8 mouse cellular contexts compared by ENCODE assay signal in the genomic region with DNA sequence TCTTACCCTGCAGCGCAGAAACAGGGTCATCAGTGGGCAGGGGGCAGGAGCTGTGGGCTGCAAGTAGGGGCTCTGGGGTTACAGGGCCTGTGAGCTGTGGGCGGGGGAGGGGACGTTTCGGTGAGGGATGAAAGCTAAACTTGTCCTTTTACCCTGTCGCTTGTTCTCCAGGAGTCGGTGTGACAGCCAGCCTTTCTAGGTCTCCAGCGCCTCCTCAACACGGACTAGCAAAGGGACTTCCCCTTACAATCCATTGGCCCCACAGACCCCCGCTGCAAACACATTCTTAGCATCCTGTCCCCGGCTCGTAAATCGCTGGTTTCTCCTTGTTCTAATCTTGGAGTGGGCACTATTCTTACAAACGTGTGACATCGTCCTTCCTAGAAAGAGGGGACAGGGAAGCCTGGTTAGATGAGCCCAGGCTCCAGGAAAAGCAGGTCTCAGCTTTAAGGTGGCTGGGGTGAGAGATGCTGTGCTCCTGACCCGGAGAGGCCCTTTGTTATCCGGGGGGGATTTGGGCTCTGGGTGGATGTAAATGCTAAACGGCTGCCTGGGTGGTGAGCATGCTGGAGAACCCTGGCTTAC. TPM values are rescaled to one million over a fixed set of nuclear protein-coding genes. Genes with fewer than 3 reads are reported as not detected.
DNase-seq lines count a peak whose midpoint lies in the region; ATAC-seq and TF ChIP-seq lines count a peak whose summit lies in the region.

No protein-coding gene starts in this region.

- WGBS in lung, embryonic 14.5 days, result 5% methylated on average over 17 of the region's 17 CpGs
- 4% methylated on average over 17 of the region's 17 CpGs for WGBS in forebrain, embryonic 15.5 days
- 2% methylated on average over 17 of the region's 17 CpGs for WGBS in kidney, embryonic 15.5 days
- WGBS in midbrain, embryonic 12.5 days, result 3% methylated on average over 17 of the region's 17 CpGs

- peak overlapping the region; percentile 44 for H3K9ac ChIP-seq in lung, embryonic 14.5 days
- peak overlapping the region; percentile 28 for H3K9ac ChIP-seq in forebrain, embryonic 15.5 days (replicated peaks)
- peak overlapping the region; percentile 38 for H3K9ac ChIP-seq in kidney, embryonic 15.5 days
- H3K9ac ChIP-seq in midbrain, embryonic 12.5 days (replicated peaks), result peak overlapping the region; percentile 51; the same call in 1 of the 2 replicates

- no peaks in the 10 kb centered on the region for H3K36me3 ChIP-seq in lung, embryonic 14.5 days (ENCODE audit: insufficient read depth)
- H3K36me3 ChIP-seq in forebrain, embryonic 15.5 days, result no peaks in the 10 kb centered on the region
- no peaks in the 10 kb centered on the region for H3K36me3 ChIP-seq in kidney, embryonic 15.5 days
- no peaks in the 10 kb centered on the region for H3K36me3 ChIP-seq in midbrain, embryonic 12.5 days

- TF ChIP-seq POLR2A in brain, embryonic 14.5 days (IDR thresholded peaks at IDR 0.05; ENCODE audit: borderline replicate concordance, extremely low read depth, insufficient read depth, insufficient read length, poor library complexity, severe bottlenecking), result no peak

- H3K9me3 ChIP-seq in lung, embryonic 14.5 days (ENCODE audit: low read depth, low read length), result no peaks in the 10 kb centered on the region
- H3K9me3 ChIP-seq in forebrain, embryonic 15.5 days, result no peaks in the 10 kb centered on the region
- no peaks in the 10 kb centered on the region for H3K9me3 ChIP-seq in kidney, embryonic 15.5 days (replicated peaks)
- no peaks in the 10 kb centered on the region for H3K9me3 ChIP-seq in midbrain, embryonic 12.5 days

- H3K4me1 ChIP-seq in lung, embryonic 14.5 days (ENCODE audit: insufficient read depth), result peaks cover 45% of the 10 kb centered on the region
- peaks cover 56% of the 10 kb centered on the region for H3K4me1 ChIP-seq in forebrain, embryonic 15.5 days
- peaks cover 92% of the 10 kb centered on the region for H3K4me1 ChIP-seq in kidney, embryonic 15.5 days
- H3K4me1 ChIP-seq in midbrain, embryonic 12.5 days, result peaks cover 50% of the 10 kb centered on the region

- peak; percentile 76 for DNase-seq in lung, embryonic 14.5 days
- DNase-seq in lung, postnatal 14 days, result no peak
- peak; percentile 50 for DNase-seq in brain, embryonic 14.5 days (ENCODE audit: low read depth)
- peak; percentile 57 for DNase-seq in thymus, postnatal 4 days
- no peak for DNase-seq in layer of hippocampus, adult 8-10 months (ENCODE audit: low spot score in 2 of 2)

- TF ChIP-seq CTCF in lung, embryonic 14.5 days (IDR thresholded peaks at IDR 0.05; ENCODE audit: low read depth), result no peak
- no peak for TF ChIP-seq CTCF in brain, embryonic 14.5 days (IDR thresholded peaks at IDR 0.05; ENCODE audit: borderline replicate concordance, extremely low read depth, insufficient read depth, insufficient read length)

- peak overlapping the region; percentile 28; the same call in 1 of the 2 replicates for H3K4me3 ChIP-seq in lung, embryonic 14.5 days (ENCODE audit: low read depth, low read length)
- no peak overlapping the region for H3K4me3 ChIP-seq in forebrain, embryonic 15.5 days
- peak overlapping the region; percentile 25 for H3K4me3 ChIP-seq in kidney, embryonic 15.5 days (replicated peaks)
- 0 out of 2 replicates have a peak overlapping the region, but pooled peaks have one; percentile 17 for H3K4me3 ChIP-seq in midbrain, embryonic 12.5 days

- H3K27me3 ChIP-seq in lung, embryonic 14.5 days (ENCODE audit: insufficient read depth, low read length), result no peaks in the 10 kb centered on the region
- no peaks in the 10 kb centered on the region for H3K27me3 ChIP-seq in forebrain, embryonic 15.5 days
- no peaks in the 10 kb centered on the region for H3K27me3 ChIP-seq in kidney, embryonic 15.5 days
- H3K27me3 ChIP-seq in midbrain, embryonic 12.5 days, result peaks cover 3% of the 10 kb centered on the region

- ATAC-seq in lung, embryonic 14.5 days (ENCODE audit: insufficient read depth), result no peak
- ATAC-seq in forebrain, embryonic 15.5 days (replicated peaks), result 0 out of 2 replicates have a peak, but pooled peaks have one; percentile 2
- ATAC-seq in kidney, embryonic 15.5 days (replicated peaks; ENCODE audit: low FRiP score), result peak; percentile 0; the same call in 1 of the 2 replicates
- ATAC-seq in midbrain, embryonic 12.5 days (ENCODE audit: low FRiP score, low read depth), result 0 out of 2 replicates have a peak, but pooled peaks have one; percentile 5

- peak overlapping the region; percentile 59 for H3K4me2 ChIP-seq in lung, embryonic 14.5 days
- peak overlapping the region; percentile 40 for H3K4me2 ChIP-seq in forebrain, embryonic 15.5 days (replicated peaks)
- peak overlapping the region; percentile 55 for H3K4me2 ChIP-seq in kidney, embryonic 15.5 days
- peak overlapping the region; percentile 45 for H3K4me2 ChIP-seq in midbrain, embryonic 12.5 days (replicated peaks)

- H3K27ac ChIP-seq in lung, embryonic 14.5 days (ENCODE audit: low read depth), result peak overlapping the region; percentile 98
- peak overlapping the region; percentile 88 for H3K27ac ChIP-seq in forebrain, embryonic 15.5 days (replicated peaks)
- peak overlapping the region; percentile 98 for H3K27ac ChIP-seq in kidney, embryonic 15.5 days
- peak overlapping the region; percentile 74 for H3K27ac ChIP-seq in midbrain, embryonic 12.5 days (replicated peaks)

RNA-seq across cellular contexts. Expression of gene Nr1d1, which starts 7.6 kb away (rescaled TPM):
- 1.4 and 1.7 TPM in 2 replicates for polyA plus RNA-seq in lung, embryonic 14.5 days (2014; fragmentation: Nextera tagmentation; extraction: Ambion mirVana)
- polyA plus RNA-seq in brain, embryonic 14.5 days (2012; rRNA removed), result 3.6 and 4.1 TPM in 2 replicates
- polyA plus RNA-seq in forebrain, embryonic 15.5 days (2015; fragmentation: Nextera tagmentation; extraction: Ambion mirVana), result 3.6 TPM in 2 replicates
- polyA plus RNA-seq in kidney, embryonic 15.5 days (2015; fragmentation: Nextera tagmentation; extraction: Ambion mirVana), result 2.0 and 2.3 TPM in 2 replicates
- 1.2 and 1.5 TPM in 2 replicates for polyA plus RNA-seq in midbrain, embryonic 12.5 days (2016; fragmentation: Nextera tagmentation; extraction: Ambion mirVana)
- 10 to 100 TPM; 86.6 to 99.6 (median 92.7) TPM for total RNA-seq in layer of hippocampus, adult 8-10 months (2022)

RNA-seq across cellular contexts. Expression of gene Msl1, which starts 12.6 kb away (rescaled TPM):
- 16.2 and 16.3 TPM in 2 replicates for polyA plus RNA-seq in lung, embryonic 14.5 days (2014; fragmentation: Nextera tagmentation; extraction: Ambion mirVana)
- polyA plus RNA-seq in brain, embryonic 14.5 days (2012; rRNA removed), result 92.1 and 104 TPM in 2 replicates
- 30.2 and 31.7 TPM in 2 replicates for polyA plus RNA-seq in forebrain, embryonic 15.5 days (2015; fragmentation: Nextera tagmentation; extraction: Ambion mirVana)
- polyA plus RNA-seq in kidney, embryonic 15.5 days (2015; fragmentation: Nextera tagmentation; extraction: Ambion mirVana), result 25.1 and 25.8 TPM in 2 replicates
- polyA plus RNA-seq in midbrain, embryonic 12.5 days (2016; fragmentation: Nextera tagmentation; extraction: Ambion mirVana), result 38.6 and 42.4 TPM in 2 replicates
- total RNA-seq in layer of hippocampus, adult 8-10 months (2022), result 100 to 1,000 TPM; 140 to 201 (median 177) TPM

RNA-seq across cellular contexts. Expression of gene Casc3, which starts 22.0 kb away (rescaled TPM):
- 41.0 and 42.8 TPM in 2 replicates for polyA plus RNA-seq in lung, embryonic 14.5 days (2014; fragmentation: Nextera tagmentation; extraction: Ambion mirVana)
- polyA plus RNA-seq in brain, embryonic 14.5 days (2012; rRNA removed), result 66.6 and 74.3 TPM in 2 replicates
- 53.5 and 53.9 TPM in 2 replicates for polyA plus RNA-seq in forebrain, embryonic 15.5 days (2015; fragmentation: Nextera tagmentation; extraction: Ambion mirVana)
- 40.6 and 40.8 TPM in 2 replicates for polyA plus RNA-seq in kidney, embryonic 15.5 days (2015; fragmentation: Nextera tagmentation; extraction: Ambion mirVana)
- 65.5 and 74.2 TPM in 2 replicates for polyA plus RNA-seq in midbrain, embryonic 12.5 days (2016; fragmentation: Nextera tagmentation; extraction: Ambion mirVana)
- total RNA-seq in layer of hippocampus, adult 8-10 months (2022), result 10 to 100 TPM; 50.5 to 64.9 (median 59.4) TPM

RNA-seq across cellular contexts. Expression of gene Thra, which starts 42.3 kb away (rescaled TPM):
- 46.8 and 47.1 TPM in 2 replicates for polyA plus RNA-seq in lung, embryonic 14.5 days (2014; fragmentation: Nextera tagmentation; extraction: Ambion mirVana)
- 600 and 616 TPM in 2 replicates for polyA plus RNA-seq in brain, embryonic 14.5 days (2012; rRNA removed)
- 164 and 166 TPM in 2 replicates for polyA plus RNA-seq in forebrain, embryonic 15.5 days (2015; fragmentation: Nextera tagmentation; extraction: Ambion mirVana)
- polyA plus RNA-seq in kidney, embryonic 15.5 days (2015; fragmentation: Nextera tagmentation; extraction: Ambion mirVana), result 21.7 and 26.9 TPM in 2 replicates
- polyA plus RNA-seq in midbrain, embryonic 12.5 days (2016; fragmentation: Nextera tagmentation; extraction: Ambion mirVana), result 45.3 and 47.6 TPM in 2 replicates
- 100 to 1,000 TPM; 919 to 985 (median 938) TPM for total RNA-seq in layer of hippocampus, adult 8-10 months (2022)

RNA-seq across cellular contexts. Expression of gene Med24, which starts 53.5 kb away (rescaled TPM):
- 53.0 and 53.5 TPM in 2 replicates for polyA plus RNA-seq in lung, embryonic 14.5 days (2014; fragmentation: Nextera tagmentation; extraction: Ambion mirVana)
- polyA plus RNA-seq in brain, embryonic 14.5 days (2012; rRNA removed), result 134 and 170 TPM in 2 replicates
- polyA plus RNA-seq in forebrain, embryonic 15.5 days (2015; fragmentation: Nextera tagmentation; extraction: Ambion mirVana), result 85.1 and 93.6 TPM in 2 replicates
- 58.2 and 64.7 TPM in 2 replicates for polyA plus RNA-seq in kidney, embryonic 15.5 days (2015; fragmentation: Nextera tagmentation; extraction: Ambion mirVana)
- 96.5 and 97.7 TPM in 2 replicates for polyA plus RNA-seq in midbrain, embryonic 12.5 days (2016; fragmentation: Nextera tagmentation; extraction: Ambion mirVana)
- 100 to 1,000 TPM; 118 to 162 (median 138) TPM for total RNA-seq in layer of hippocampus, adult 8-10 months (2022)

Comparison
In these comparisons a context has a peak if more than half of its experiments do, and no peak if none do; other contexts are left out.
1. DNase-seq: peak in lung, embryonic 14.5 days (single experiment), brain, embryonic 14.5 days (single experiment) and thymus, postnatal 4 days (single experiment); none in lung, postnatal 14 days (single experiment) and layer of hippocampus, adult 8-10 months (0 of 2).
2. Peak in every context shown above with its lines, with median percentiles within 50 percentile points of each other: H3K27ac ChIP-seq, H3K4me2 ChIP-seq and H3K9ac ChIP-seq.